Mouse (Mus musculus) megakaryocyte, embryonic 14.5 days (primary cell): ENCODE measurements around the gene Krtap11-1. TPM values are rescaled to one million over a fixed set of nuclear protein-coding genes. Genes with fewer than 3 reads are reported as not detected.

Experiments used
- H3K27me3 ChIP-seq: replicated peaks from 2 replicates; pipeline ENCODE3; 2012; ENCODE audit warnings: inconsistent platforms
- H3K36me3 ChIP-seq: replicated peaks from 2 replicates; pipeline ENCODE3; 2012; ENCODE audit warnings: low read length, inconsistent platforms, mixed read lengths
- H3K4me1 ChIP-seq: 2 replicates; pipeline ENCODE4 v1.6.1; 2012; ENCODE audit warnings: inconsistent platforms
- H3K4me3 ChIP-seq: replicated peaks from 2 replicates; pipeline ENCODE3; 2012; ENCODE audit warnings: moderate library complexity, mild to moderate bottlenecking, inconsistent platforms
- H3K9me3 ChIP-seq: 2 replicates; pipeline ENCODE4 v1.6.1; 2012; ENCODE audit warnings: inconsistent platforms
- FLI1 ChIP-seq: IDR thresholded peaks from 2 replicates; pipeline ENCODE4 v1.6.1; 2012; ENCODE audit warnings: low read length, inconsistent platforms, mixed read lengths
- GATA1 ChIP-seq: IDR thresholded peaks from 3 replicates; pipeline ENCODE4 v1.6.1; 2012; ENCODE audit warnings: mixed read lengths, low read length, inconsistent platforms, borderline replicate concordance
- polyA plus RNA-seq: library from polyadenylated mRNA; stranded (reverse); fragments of >175 nt; gene quantifications from 2 replicates; pipeline ENCODE4 v1.2.3, GENCODE M21; 2012; ENCODE audit warnings: low replicate concordance; ENCODE audit not compliant: insufficient read depth

The Krtap11-1 gene
- polyA plus RNA-seq, 1 experiment, result not detected

DNA sequence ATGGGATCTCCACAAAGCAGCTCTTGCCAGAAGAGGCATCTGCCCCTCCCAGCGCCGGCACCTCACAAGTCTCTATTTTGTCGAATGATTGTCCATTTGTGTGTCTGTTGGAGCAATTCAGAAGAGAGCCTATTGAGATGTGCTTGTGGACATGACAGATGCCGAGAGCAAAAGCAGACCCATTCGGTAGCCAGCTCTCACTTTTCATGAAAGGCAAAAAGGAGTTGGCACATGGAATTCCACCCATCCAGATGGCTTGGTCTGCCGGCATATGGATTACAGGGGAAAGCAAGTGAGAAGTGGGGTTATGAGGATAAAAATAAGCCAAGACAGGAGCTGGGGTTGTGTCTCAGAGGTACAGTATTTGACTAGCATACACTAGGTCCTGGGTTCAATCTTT is 1.8 kb downstream of the Krtap11-1 start:
- no peak overlapping the region for H3K4me3 ChIP-seq
- H3K9me3 ChIP-seq, result peaks cover 22% of the 10 kb centered on the region
- H3K4me1 ChIP-seq, result no peaks in the 10 kb centered on the region
- no peaks in the 10 kb centered on the region for H3K36me3 ChIP-seq
- no peak for TF ChIP-seq GATA1
- TF ChIP-seq FLI1, result no peak
- H3K27me3 ChIP-seq, result no peaks in the 10 kb centered on the region

DNA sequence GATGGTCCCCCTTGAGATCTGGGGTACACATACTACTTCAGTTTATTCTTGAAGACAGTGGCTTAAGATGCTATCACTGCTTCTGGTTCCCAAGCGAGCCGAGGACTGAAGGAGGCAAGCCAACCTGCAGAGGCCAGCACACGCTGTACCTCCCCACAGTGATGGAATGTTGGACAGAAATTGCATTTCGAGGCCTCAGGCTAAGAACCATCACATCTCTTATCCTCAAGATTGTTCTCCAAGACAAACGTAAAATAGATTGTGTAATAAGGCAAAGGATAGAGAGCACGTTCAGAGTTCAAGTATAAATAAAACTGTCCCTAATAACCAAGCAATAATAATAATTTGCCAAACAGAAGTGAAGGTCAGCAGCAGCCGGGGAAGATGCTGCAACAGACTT is 2.8 kb downstream of the Krtap11-1 start:
- TF ChIP-seq GATA1, result no peak
- no peak for TF ChIP-seq FLI1
- Histone ChIP-seq H3K36me3 (no peaks in the 10 kb centered on the region), H3K27me3 (no peaks in the 10 kb centered on the region), H3K4me1 (no peaks in the 10 kb centered on the region), H3K4me3 (no peak overlapping the region), H3K9me3 (peaks cover 20% of the 10 kb centered on the region)

DNA sequence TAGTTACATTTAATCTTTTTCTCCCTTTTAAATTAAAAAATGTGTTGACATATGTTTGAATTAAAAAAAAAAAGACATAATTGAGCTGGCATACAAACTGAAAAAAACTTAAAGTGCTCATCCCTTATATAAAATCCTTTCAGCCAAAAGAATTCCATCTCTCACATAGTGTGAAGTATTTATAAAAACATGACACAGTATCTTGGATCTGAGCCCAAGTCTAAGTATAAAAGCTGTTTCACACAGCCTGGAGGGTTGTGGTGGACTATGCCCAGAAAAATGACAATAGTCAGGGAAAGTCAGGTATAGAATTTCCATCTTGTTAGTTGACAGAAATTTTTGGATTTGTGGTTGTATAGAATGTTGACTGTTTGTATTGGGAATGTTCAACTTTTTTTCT is 20.7 kb downstream of the Krtap11-1 start:
- no peak for TF ChIP-seq FLI1
- no peak for TF ChIP-seq GATA1
- H3K27me3 ChIP-seq, result no peaks in the 10 kb centered on the region
- no peaks in the 10 kb centered on the region for H3K4me1 ChIP-seq
- H3K9me3 ChIP-seq, result peaks cover 6% of the 10 kb centered on the region
- H3K4me3 ChIP-seq, result no peak overlapping the region
- no peaks in the 10 kb centered on the region for H3K36me3 ChIP-seq

DNA sequence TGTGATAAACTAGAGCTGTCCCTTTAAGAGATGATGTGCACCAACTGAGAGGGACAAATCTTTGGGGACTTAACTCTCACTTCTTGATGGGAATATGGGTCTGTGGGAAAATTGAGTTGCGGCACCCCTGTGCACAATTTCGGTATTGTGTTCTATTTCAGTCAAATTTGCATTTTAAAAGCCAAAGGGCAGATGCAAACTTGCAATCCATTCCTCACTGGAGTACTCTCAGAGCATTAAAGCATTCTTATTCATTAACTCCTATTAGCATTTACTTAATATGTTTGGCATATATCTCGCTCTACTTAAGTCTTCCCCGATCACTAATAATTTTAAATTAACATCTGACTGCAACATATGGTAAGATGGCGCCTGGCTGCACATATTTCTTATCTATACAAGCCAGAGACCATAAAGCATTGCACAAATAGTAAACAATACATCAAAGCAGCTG is 32.9 kb downstream of the Krtap11-1 start:
- Histone ChIP-seq H3K9me3 (peaks cover 11% of the 10 kb centered on the region), H3K4me1 (no peaks in the 10 kb centered on the region), H3K27me3 (no peaks in the 10 kb centered on the region), H3K4me3 (no peak overlapping the region), H3K36me3 (no peaks in the 10 kb centered on the region)
- TF ChIP-seq GATA1 (no peak), FLI1 (no peak)

DNA sequence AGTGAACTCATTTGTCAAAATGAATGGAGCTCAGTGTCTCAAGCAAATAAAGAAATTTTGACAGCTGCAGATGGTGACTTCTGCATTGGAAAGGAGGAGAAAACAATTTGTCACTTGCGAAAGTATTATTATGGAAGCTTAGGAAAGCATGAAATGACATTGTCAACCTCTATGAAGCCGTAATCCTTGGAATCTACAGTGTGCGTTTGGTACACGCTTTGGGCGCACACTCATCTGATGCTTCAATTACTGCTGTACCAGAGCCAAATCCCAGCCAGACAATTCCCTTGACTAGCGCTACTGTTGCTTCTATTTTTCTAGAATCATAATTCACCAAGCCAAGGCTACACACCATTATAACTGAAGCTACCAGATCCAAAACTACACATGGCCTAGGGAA is 33.6 kb downstream of the Krtap11-1 start:
- no peak overlapping the region for H3K4me3 ChIP-seq
- no peak for TF ChIP-seq FLI1
- TF ChIP-seq GATA1, result no peak
- peaks cover 9% of the 10 kb centered on the region for H3K9me3 ChIP-seq
- H3K27me3 ChIP-seq, result no peaks in the 10 kb centered on the region
- H3K4me1 ChIP-seq, result no peaks in the 10 kb centered on the region
- no peaks in the 10 kb centered on the region for H3K36me3 ChIP-seq

DNA sequence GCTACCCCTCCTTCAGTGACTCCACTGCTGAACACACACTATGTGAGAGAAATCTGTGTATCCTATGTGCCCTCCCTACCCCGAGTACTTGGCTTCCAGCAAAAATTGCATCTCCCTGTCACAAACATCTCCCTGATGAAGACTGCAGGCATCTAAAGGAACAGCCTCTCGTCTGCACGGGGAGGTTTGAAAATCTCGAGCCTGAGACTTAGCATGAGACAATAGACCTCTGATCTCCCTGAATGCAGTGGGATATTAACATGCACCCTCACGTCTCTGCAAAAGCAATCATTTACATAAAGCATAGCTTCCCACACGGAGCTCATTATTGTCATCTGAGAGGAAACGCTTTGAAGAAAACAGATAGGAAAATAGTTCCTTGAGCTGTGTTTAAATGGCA is 40.4 kb downstream of the Krtap11-1 start:
- Histone ChIP-seq H3K36me3 (no peaks in the 10 kb centered on the region), H3K9me3 (peaks cover 6% of the 10 kb centered on the region; the same call in 1 of the 2 replicates), H3K4me1 (no peaks in the 10 kb centered on the region; the same call in 1 of the 2 replicates), H3K27me3 (no peaks in the 10 kb centered on the region), H3K4me3 (no peak overlapping the region)
- TF ChIP-seq FLI1, result no peak
- no peak for TF ChIP-seq GATA1

DNA sequence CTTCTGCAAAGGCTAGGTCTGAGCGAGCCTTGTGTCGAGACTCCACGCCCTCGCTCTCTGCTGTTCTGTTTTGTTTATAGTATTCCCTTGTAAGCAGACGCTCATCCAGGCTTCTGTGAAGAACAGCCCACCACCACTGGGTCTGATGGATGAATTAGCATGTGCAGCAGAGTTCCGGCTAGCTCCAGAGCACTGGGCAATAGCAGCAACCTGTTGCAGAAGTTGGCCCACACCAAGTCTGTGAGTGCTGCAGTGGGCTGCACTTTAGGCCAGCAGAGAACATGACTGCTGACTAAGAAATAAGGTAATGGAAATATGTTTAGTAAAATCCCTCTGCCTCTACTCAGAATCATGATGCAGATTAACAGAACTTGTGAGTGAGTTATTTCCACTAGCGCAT is 41.1 kb downstream of the Krtap11-1 start:
- H3K4me1 ChIP-seq, result no peaks in the 10 kb centered on the region; the same call in 1 of the 2 replicates
- H3K27me3 ChIP-seq, result no peaks in the 10 kb centered on the region
- TF ChIP-seq GATA1, result no peak
- no peak for TF ChIP-seq FLI1
- H3K36me3 ChIP-seq, result no peaks in the 10 kb centered on the region
- peaks cover 6% of the 10 kb centered on the region; the same call in 1 of the 2 replicates for H3K9me3 ChIP-seq
- H3K4me3 ChIP-seq, result no peak overlapping the region

DNA sequence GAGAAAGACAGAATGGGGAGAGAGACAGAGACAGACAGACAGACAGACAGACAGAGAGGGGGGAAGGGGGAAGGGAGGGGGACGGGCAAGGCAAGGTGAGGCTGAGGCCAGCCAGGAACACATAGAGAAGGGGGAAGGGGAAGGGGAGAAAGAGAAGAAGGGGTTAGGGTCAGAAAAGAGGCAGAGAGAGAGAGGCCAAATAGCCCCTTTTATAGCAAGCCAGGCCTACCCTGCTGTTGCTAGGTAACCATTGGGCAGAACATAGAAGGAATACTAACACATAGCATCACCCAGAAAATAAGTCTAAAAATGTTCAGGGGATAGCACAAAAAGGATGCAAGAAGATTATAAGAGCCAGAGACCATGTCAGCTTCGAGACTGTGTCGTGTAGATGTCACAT is 42.6 kb downstream of the Krtap11-1 start:
- TF ChIP-seq FLI1 (no peak), GATA1 (no peak)
- H3K4me1 ChIP-seq, result no peaks in the 10 kb centered on the region; the same call in 1 of the 2 replicates
- no peaks in the 10 kb centered on the region for H3K36me3 ChIP-seq
- no peaks in the 10 kb centered on the region for H3K27me3 ChIP-seq
- peaks cover 14% of the 10 kb centered on the region; the same call in 1 of the 2 replicates for H3K9me3 ChIP-seq
- no peak overlapping the region for H3K4me3 ChIP-seq

DNA sequence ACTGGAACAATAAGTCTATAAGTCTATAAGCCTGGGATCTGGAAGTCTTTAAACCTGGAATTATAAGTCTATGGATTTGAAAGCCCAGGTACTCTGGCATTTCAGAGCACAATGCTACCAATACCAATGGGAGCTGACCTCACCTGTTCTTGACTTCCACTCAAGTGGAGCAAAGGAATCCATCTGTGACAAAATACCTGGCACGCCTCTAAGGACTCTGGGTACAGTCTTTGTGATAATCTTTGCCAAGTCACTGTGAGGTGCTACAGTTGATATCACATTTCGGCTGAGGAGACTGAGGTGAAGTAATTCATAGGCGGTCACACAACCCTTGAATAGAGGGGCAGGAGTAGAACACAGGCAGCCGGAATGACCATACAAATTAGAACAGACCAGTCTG is 50.0 kb downstream of the Krtap11-1 start:
- no peaks in the 10 kb centered on the region for H3K36me3 ChIP-seq
- H3K4me3 ChIP-seq, result no peak overlapping the region
- no peaks in the 10 kb centered on the region for H3K27me3 ChIP-seq
- no peak for TF ChIP-seq GATA1
- no peak for TF ChIP-seq FLI1
- no peaks in the 10 kb centered on the region; the same call in 1 of the 2 replicates for H3K4me1 ChIP-seq
- H3K9me3 ChIP-seq, result peaks cover 22% of the 10 kb centered on the region

DNA sequence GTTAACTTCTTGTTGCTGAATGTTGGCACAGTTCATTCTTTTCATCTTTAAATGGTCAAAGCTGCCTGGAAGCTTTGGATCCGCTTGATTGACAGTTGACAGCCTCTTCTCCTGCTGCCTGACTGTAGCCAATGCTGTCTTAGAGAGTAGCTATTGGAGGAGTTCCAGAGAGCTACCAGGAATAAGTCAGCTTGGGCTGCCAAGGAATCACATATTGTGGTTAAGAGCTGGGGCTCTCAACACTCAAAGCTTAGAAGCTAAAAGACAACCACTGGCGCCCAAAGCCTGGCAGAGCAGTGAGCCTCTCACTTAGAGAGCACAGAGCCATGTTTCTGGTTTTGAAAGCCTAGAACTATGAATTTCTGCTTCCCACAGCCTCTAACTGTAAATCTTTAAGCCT is 50.4 kb downstream of the Krtap11-1 start:
- TF ChIP-seq GATA1 (no peak), FLI1 (no peak)
- H3K4me3 ChIP-seq, result no peak overlapping the region
- no peaks in the 10 kb centered on the region for H3K27me3 ChIP-seq
- no peaks in the 10 kb centered on the region for H3K4me1 ChIP-seq
- H3K36me3 ChIP-seq, result no peaks in the 10 kb centered on the region
- H3K9me3 ChIP-seq, result peaks cover 21% of the 10 kb centered on the region

Other genes with a start within 250 kb of the Krtap11-1 start
- not detected in 2 replicates for gene Krtap21-1, start 167.3 kb downstream of the Krtap11-1 start, polyA plus RNA-seq
- gene Krtap6-2, start 151.1 kb downstream of the Krtap11-1 start, polyA plus RNA-seq, result not detected in 2 replicates
- not detected in 2 replicates for gene Krtap8-1, start 83.2 kb downstream of the Krtap11-1 start, polyA plus RNA-seq
- not detected in 2 replicates for gene Krtap7-1, start 62.9 kb downstream of the Krtap11-1 start, polyA plus RNA-seq